Mouse (Mus musculus): ENCODE results near the gene Lrfn4. TPM values are rescaled to one million over a fixed set of nuclear protein-coding genes. Genes with fewer than 3 reads are reported as not detected.

The Lrfn4 gene
- total and polyA plus RNA-seq, 2 experiments from 2014 or later = 1.7 to 45.8 TPM

DNA sequence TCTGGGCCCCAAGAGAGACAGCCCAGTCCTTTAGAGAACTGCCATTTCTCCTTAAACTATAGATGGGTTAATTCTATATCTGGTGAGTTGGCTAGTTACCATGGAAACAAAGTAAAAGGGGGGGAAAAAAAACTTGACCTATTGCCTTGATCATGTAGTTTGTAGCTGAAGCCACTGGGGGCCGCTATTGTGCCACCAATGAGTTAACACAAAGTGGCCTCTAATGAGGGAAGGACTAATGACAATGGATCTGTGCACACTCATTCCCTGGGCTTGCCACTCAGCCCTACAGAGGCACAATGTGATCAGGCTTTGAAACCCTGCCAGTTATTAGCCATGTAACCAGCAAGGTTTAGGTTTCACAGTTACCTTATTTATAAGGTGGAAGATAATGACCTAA lies 13.4 kb upstream of the Lrfn4 start:
- Histone ChIP-seq H3K9ac (replicated peaks; ENCODE audit: low read depth, low read length) (no peak overlapping the region), H3K27ac (ENCODE audit: low read depth) (no peak overlapping the region), H3K36me3 (replicated peaks; ENCODE audit: control insufficient read depth, insufficient read depth, low read length) (peaks cover 2% of the 10 kb centered on the region; the same call in 1 of the 2 replicates), H3K9me3 (replicated peaks; ENCODE audit: control insufficient read depth, low read length) (no peaks in the 10 kb centered on the region), H3K27me3 (ENCODE audit: control insufficient read depth, insufficient read depth, low read length) (no peaks in the 10 kb centered on the region), H3K4me3 (ENCODE audit: low read depth, low read length) (no peak overlapping the region), H3K4me1 (ENCODE audit: control insufficient read depth, insufficient read depth) (peaks cover 14% of the 10 kb centered on the region), H3K4me2 (ENCODE audit: low read depth, low read length) (no peak overlapping the region)
- WGBS = 3% methylated on average over 1 of the region's 1 CpGs
- DNase-seq (ENCODE audit: low spot score) (peak; percentile 57), ATAC-seq (ENCODE audit: insufficient read depth, low read depth) (no peak)
- TF ChIP-seq EP300 (IDR thresholded peaks at IDR 0.05; ENCODE audit: low read depth) (no peak), CTCF (IDR thresholded peaks at IDR 0.05; ENCODE audit: low read depth) (peak; percentile 83)

- H3K4me1 ChIP-seq (ENCODE audit: control insufficient read depth, insufficient read depth) = peaks cover 14% of the 10 kb centered on the region
- no peaks in the 10 kb centered on the region for H3K9me3 ChIP-seq (replicated peaks; ENCODE audit: control insufficient read depth, low read length)
- peak overlapping the region; percentile 74 for H3K4me3 ChIP-seq (ENCODE audit: low read depth, low read length)
- no peak for TF ChIP-seq EP300 (IDR thresholded peaks at IDR 0.05; ENCODE audit: low read depth)
- no peak for TF ChIP-seq CTCF (IDR thresholded peaks at IDR 0.05; ENCODE audit: low read depth)
- peaks cover 28% of the 10 kb centered on the region for H3K36me3 ChIP-seq (replicated peaks; ENCODE audit: control insufficient read depth, insufficient read depth, low read length)
- peak overlapping the region; percentile 100 for H3K4me2 ChIP-seq (ENCODE audit: low read depth, low read length)
- no peaks in the 10 kb centered on the region for H3K27me3 ChIP-seq (ENCODE audit: control insufficient read depth, insufficient read depth, low read length)
- no peak for DNase-seq (ENCODE audit: low spot score)
- peak overlapping the region; percentile 77 for H3K27ac ChIP-seq (ENCODE audit: low read depth)
- ATAC-seq (ENCODE audit: insufficient read depth, low read depth) = peak; percentile 61
- under 1% methylated on average over 35 of the region's 35 CpGs for WGBS
- peak overlapping the region; percentile 92 for H3K9ac ChIP-seq (replicated peaks; ENCODE audit: low read depth, low read length)
These were observed 10.5 kb upstream of the Lrfn4 start for GRCm38 (mm10) chr19:4625829-4626535.

- Histone ChIP-seq H3K27ac (ENCODE audit: low read depth) (peak within 1 kb of the TSS; percentile 77), H3K4me3 (ENCODE audit: low read depth, low read length) (peak within 1 kb of the TSS; percentile 74), H3K9ac (replicated peaks; ENCODE audit: low read depth, low read length) (peak within 1 kb of the TSS; percentile 92), H3K27me3 (ENCODE audit: control insufficient read depth, insufficient read depth, low read length) (no peaks in the 10 kb centered on the region), H3K4me2 (ENCODE audit: low read depth, low read length) (peak within 1 kb of the TSS; percentile 100), H3K36me3 (replicated peaks; ENCODE audit: control insufficient read depth, insufficient read depth, low read length) (peaks cover 32% of the 10 kb centered on the region), H3K9me3 (replicated peaks; ENCODE audit: control insufficient read depth, low read length) (no peaks in the 10 kb centered on the region), H3K4me1 (ENCODE audit: control insufficient read depth, insufficient read depth) (peaks cover 14% of the 10 kb centered on the region)
- ATAC-seq (ENCODE audit: insufficient read depth, low read depth) (peak; percentile 91), DNase-seq (ENCODE audit: low spot score) (peak; percentile 74)
- TF ChIP-seq CTCF (IDR thresholded peaks at IDR 0.05; ENCODE audit: low read depth) = no peak
- no peak for TF ChIP-seq EP300 (IDR thresholded peaks at IDR 0.05; ENCODE audit: low read depth)
- under 1% methylated on average over 63 of the region's 64 CpGs for WGBS
These were observed 9.8 kb upstream of the Lrfn4 start, which contains the start of gene Rce1 for GRCm38 (mm10) chr19:4625179-4625828. Gene Rce1 (minus strand): TSS chr19:4625641.

GRCm38 (mm10) chr19:4624406-4625178 lies 9.1 kb upstream of the Lrfn4 start:
- TF ChIP-seq EP300 (IDR thresholded peaks at IDR 0.05; ENCODE audit: low read depth) = no peak
- TF ChIP-seq CTCF (IDR thresholded peaks at IDR 0.05; ENCODE audit: low read depth) = no peak
- Histone ChIP-seq H3K27me3 (ENCODE audit: control insufficient read depth, insufficient read depth, low read length) (no peaks in the 10 kb centered on the region), H3K36me3 (replicated peaks; ENCODE audit: control insufficient read depth, insufficient read depth, low read length) (peaks cover 32% of the 10 kb centered on the region), H3K4me2 (ENCODE audit: low read depth, low read length) (peak overlapping the region; percentile 81), H3K9ac (replicated peaks; ENCODE audit: low read depth, low read length) (peak overlapping the region; percentile 92), H3K9me3 (replicated peaks; ENCODE audit: control insufficient read depth, low read length) (no peaks in the 10 kb centered on the region), H3K4me1 (ENCODE audit: control insufficient read depth, insufficient read depth) (peaks cover 14% of the 10 kb centered on the region), H3K27ac (ENCODE audit: low read depth) (peak overlapping the region; percentile 77; the same call in 1 of the 2 replicates), H3K4me3 (ENCODE audit: low read depth, low read length) (peak overlapping the region; percentile 74)
- DNase-seq (ENCODE audit: low spot score) (no peak), ATAC-seq (ENCODE audit: insufficient read depth, low read depth) (no peak)
- WGBS = 17% methylated on average over 4 of the region's 4 CpGs

- Histone ChIP-seq H3K9ac (replicated peaks; ENCODE audit: low read depth, low read length) (no peak overlapping the region), H3K27ac (ENCODE audit: low read depth) (no peak overlapping the region), H3K4me1 (ENCODE audit: control insufficient read depth, insufficient read depth) (peaks cover 14% of the 10 kb centered on the region), H3K4me3 (ENCODE audit: low read depth, low read length) (no peak overlapping the region), H3K4me2 (ENCODE audit: low read depth, low read length) (no peak overlapping the region), H3K27me3 (ENCODE audit: control insufficient read depth, insufficient read depth, low read length) (no peaks in the 10 kb centered on the region), H3K36me3 (replicated peaks; ENCODE audit: control insufficient read depth, insufficient read depth, low read length) (peaks cover 32% of the 10 kb centered on the region), H3K9me3 (replicated peaks; ENCODE audit: control insufficient read depth, low read length) (no peaks in the 10 kb centered on the region)
- TF ChIP-seq CTCF (IDR thresholded peaks at IDR 0.05; ENCODE audit: low read depth) = no peak
- TF ChIP-seq EP300 (IDR thresholded peaks at IDR 0.05; ENCODE audit: low read depth) = no peak
- ATAC-seq (ENCODE audit: insufficient read depth, low read depth) (no peak), DNase-seq (ENCODE audit: low spot score) (no peak)
- 89% methylated on average over 12 of the region's 12 CpGs for WGBS
These were observed 8.5 kb upstream of the Lrfn4 start for GRCm38 (mm10) chr19:4624006-4624405.

Measured in heart, postnatal 0 days (tissue).